Mouse (Mus musculus): ENCODE measurements around the gene Dgcr2. TPM values are rescaled to one million over a fixed set of nuclear protein-coding genes. Genes with fewer than 3 reads are reported as not detected.
A peak's percentile ranks its signal among the peaks of the same experiment; 100 is the strongest.

The Dgcr2 gene
- total and polyA plus RNA-seq, 3 experiments = 20.5 to 27.8 (median 25.5) TPM

DNA sequence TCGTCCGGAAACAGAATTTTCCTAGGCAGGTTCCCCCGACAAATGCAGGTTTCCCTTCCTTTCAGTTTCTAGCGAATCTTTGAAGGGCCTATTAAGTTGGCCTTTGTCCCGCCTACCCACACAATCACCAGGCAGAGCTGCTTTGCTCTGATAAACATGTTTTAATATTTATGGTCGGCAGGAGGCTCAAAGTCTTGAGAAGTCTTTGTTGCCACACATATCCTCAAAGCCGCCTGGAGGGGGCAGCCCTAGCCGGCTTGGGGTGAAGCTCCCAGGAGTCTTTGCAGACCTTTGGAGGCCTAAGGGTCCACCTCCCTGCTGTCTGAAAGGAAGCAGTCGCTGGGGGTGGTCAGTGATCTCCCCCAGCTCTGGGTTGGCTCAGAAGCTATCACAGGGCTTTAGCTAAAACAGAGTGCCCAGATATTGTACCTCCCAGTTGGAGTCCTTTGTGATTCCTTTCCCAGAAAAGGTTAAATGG lies 30.3 kb upstream of the Dgcr2 start:
- peaks cover 37% of the 10 kb centered on the region for H3K36me3 ChIP-seq (replicated peaks)
- TF ChIP-seq CTCF (IDR thresholded peaks at IDR 0.05; ENCODE audit: low read depth, low read length) (no peak), GATA1 (IDR thresholded peaks at IDR 0.05; ENCODE audit: borderline replicate concordance, low read length) (no peak), POLR2AphosphoS5 (IDR thresholded peaks at IDR 0.05; ENCODE audit: insufficient replicate concordance, low read depth, low read length) (no peak), TAL1 (conservative IDR thresholded peaks at IDR 0.05; ENCODE audit: low read depth, low read length) (no peak), GATA2 (IDR thresholded peaks at IDR 0.05; ENCODE audit: borderline replicate concordance, low read depth, low read length) (no peak)
- peaks cover 57% of the 10 kb centered on the region for H3K4me1 ChIP-seq (ENCODE audit: insufficient read depth, low read depth, low read length)
- peak overlapping the region; percentile 89 for H3K4me3 ChIP-seq (ENCODE audit: low read depth, low read length)
- peaks cover 16% of the 10 kb centered on the region for H3K27me3 ChIP-seq (ENCODE audit: insufficient read depth, low read length)
- peak; percentile 85 for DNase-seq (ENCODE audit: low spot score)
- H3K9me3 ChIP-seq (replicated peaks) = no peaks in the 10 kb centered on the region
- peak; percentile 77 for ATAC-seq (ENCODE audit: extremely low read depth, insufficient number of reproducible peaks, low FRiP score, poor library complexity, severe bottlenecking)

GRCm38 (mm10) chr16:17928087-17928580 lies 29.8 kb upstream of the Dgcr2 start, which contains the start of gene Slc25a1:
TSS of gene Slc25a1 (minus strand) at chr16:17928219.
- DNase-seq (ENCODE audit: low spot score) (peak; percentile 94), ATAC-seq (ENCODE audit: extremely low read depth, insufficient number of reproducible peaks, low FRiP score, poor library complexity, severe bottlenecking) (peak; percentile 48)
- Histone ChIP-seq H3K9me3 (replicated peaks) (no peaks in the 10 kb centered on the region), H3K4me3 (ENCODE audit: low read depth, low read length) (peak within 1 kb of the TSS; percentile 89), H3K4me1 (ENCODE audit: insufficient read depth, low read depth, low read length) (peaks cover 60% of the 10 kb centered on the region), H3K36me3 (replicated peaks) (peaks cover 42% of the 10 kb centered on the region), H3K27me3 (ENCODE audit: insufficient read depth, low read length) (peaks cover 11% of the 10 kb centered on the region; the same call in 1 of the 2 replicates)
- TF ChIP-seq GATA2 (IDR thresholded peaks at IDR 0.05; ENCODE audit: borderline replicate concordance, low read depth, low read length) (no peak), POLR2AphosphoS5 (IDR thresholded peaks at IDR 0.05; ENCODE audit: insufficient replicate concordance, low read depth, low read length) (0 out of 2 replicates have a peak, but pooled peaks have one; percentile 37), GATA1 (IDR thresholded peaks at IDR 0.05; ENCODE audit: borderline replicate concordance, low read length) (no peak)

- TF ChIP-seq CTCF (IDR thresholded peaks at IDR 0.05; ENCODE audit: low read depth, low read length) (no peak), GATA1 (IDR thresholded peaks at IDR 0.05; ENCODE audit: borderline replicate concordance, low read length) (no peak), POLR2AphosphoS5 (IDR thresholded peaks at IDR 0.05; ENCODE audit: insufficient replicate concordance, low read depth, low read length) (no peak), GATA2 (IDR thresholded peaks at IDR 0.05; ENCODE audit: borderline replicate concordance, low read depth, low read length) (no peak), TAL1 (conservative IDR thresholded peaks at IDR 0.05; ENCODE audit: low read depth, low read length) (no peak)
- Histone ChIP-seq H3K4me1 (ENCODE audit: insufficient read depth, low read depth, low read length) (peaks cover 65% of the 10 kb centered on the region), H3K27me3 (ENCODE audit: insufficient read depth, low read length) (peaks cover 9% of the 10 kb centered on the region; the same call in 1 of the 2 replicates), H3K9me3 (replicated peaks) (no peaks in the 10 kb centered on the region), H3K4me3 (ENCODE audit: low read depth, low read length) (peak overlapping the region; percentile 89), H3K36me3 (replicated peaks) (peaks cover 43% of the 10 kb centered on the region)
- DNase-seq (ENCODE audit: low spot score) (peak; percentile 62), ATAC-seq (ENCODE audit: extremely low read depth, insufficient number of reproducible peaks, low FRiP score, poor library complexity, severe bottlenecking) (no peak)
These were observed 29.2 kb upstream of the Dgcr2 start for GRCm38 (mm10) chr16:17927351-17928082.

- no peak for ATAC-seq (ENCODE audit: extremely low read depth, insufficient number of reproducible peaks, low FRiP score, poor library complexity, severe bottlenecking)
- peak overlapping the region; percentile 80 for H3K4me3 ChIP-seq (ENCODE audit: low read depth, low read length)
- H3K36me3 ChIP-seq (replicated peaks) = peaks cover 41% of the 10 kb centered on the region
- H3K9me3 ChIP-seq (replicated peaks) = no peaks in the 10 kb centered on the region
- peaks cover 63% of the 10 kb centered on the region for H3K4me1 ChIP-seq (ENCODE audit: insufficient read depth, low read depth, low read length)
- no peak for TF ChIP-seq GATA1 (IDR thresholded peaks at IDR 0.05; ENCODE audit: borderline replicate concordance, low read length)
- 0 out of 2 replicates have a peak, but pooled peaks have one; percentile 13 for TF ChIP-seq POLR2AphosphoS5 (IDR thresholded peaks at IDR 0.05; ENCODE audit: insufficient replicate concordance, low read depth, low read length)
- TF ChIP-seq TAL1 (conservative IDR thresholded peaks at IDR 0.05; ENCODE audit: low read depth, low read length) = no peak
- H3K27me3 ChIP-seq (ENCODE audit: insufficient read depth, low read length) = peaks cover 8% of the 10 kb centered on the region; the same call in 1 of the 2 replicates
- no peak for DNase-seq (ENCODE audit: low spot score)
These were observed 23.8 kb upstream of the Dgcr2 start for GRCm38 (mm10) chr16:17922163-17922538.

- TF ChIP-seq GATA1 (IDR thresholded peaks at IDR 0.05; ENCODE audit: borderline replicate concordance, low read length) (no peak), CTCF (IDR thresholded peaks at IDR 0.05; ENCODE audit: low read depth, low read length) (no peak), GATA2 (IDR thresholded peaks at IDR 0.05; ENCODE audit: borderline replicate concordance, low read depth, low read length) (no peak), POLR2AphosphoS5 (IDR thresholded peaks at IDR 0.05; ENCODE audit: insufficient replicate concordance, low read depth, low read length) (no peak), TAL1 (conservative IDR thresholded peaks at IDR 0.05; ENCODE audit: low read depth, low read length) (no peak)
- Histone ChIP-seq H3K36me3 (replicated peaks) (peaks cover 35% of the 10 kb centered on the region), H3K4me3 (ENCODE audit: low read depth, low read length) (peak overlapping the region; percentile 80), H3K4me1 (ENCODE audit: insufficient read depth, low read depth, low read length) (peaks cover 57% of the 10 kb centered on the region), H3K9me3 (replicated peaks) (no peaks in the 10 kb centered on the region), H3K27me3 (ENCODE audit: insufficient read depth, low read length) (peaks cover 10% of the 10 kb centered on the region)
- DNase-seq (ENCODE audit: low spot score) = peak; percentile 80
- peak; percentile 84 for ATAC-seq (ENCODE audit: extremely low read depth, insufficient number of reproducible peaks, low FRiP score, poor library complexity, severe bottlenecking)
These were observed 23.2 kb upstream of the Dgcr2 start for GRCm38 (mm10) chr16:17921325-17922162.

DNA sequence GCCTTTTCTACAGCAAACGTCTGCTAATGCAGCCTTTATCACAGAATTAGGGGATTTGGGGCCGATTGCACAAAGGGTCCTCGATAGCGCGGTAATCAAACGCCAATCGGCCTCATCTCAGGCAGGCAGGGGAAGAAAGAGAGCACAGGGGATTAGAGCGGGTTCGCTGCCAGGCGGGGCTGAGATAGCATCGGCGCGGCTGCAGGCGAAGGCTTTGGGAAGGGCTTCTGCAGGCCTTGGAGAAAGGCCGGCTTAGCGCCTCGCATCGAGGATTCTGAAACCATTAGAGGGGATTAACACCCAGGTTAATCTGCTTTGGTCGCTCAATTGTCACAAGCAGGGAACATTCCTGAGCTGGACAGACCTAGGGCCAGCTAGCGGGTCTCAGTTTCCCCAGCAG lies 22.2 kb upstream of the Dgcr2 start:
- Histone ChIP-seq H3K4me1 (ENCODE audit: insufficient read depth, low read depth, low read length) (peaks cover 48% of the 10 kb centered on the region), H3K36me3 (replicated peaks) (peaks cover 25% of the 10 kb centered on the region), H3K9me3 (replicated peaks) (no peaks in the 10 kb centered on the region), H3K4me3 (ENCODE audit: low read depth, low read length) (no peak overlapping the region), H3K27me3 (ENCODE audit: insufficient read depth, low read length) (peaks cover 17% of the 10 kb centered on the region)
- DNase-seq (ENCODE audit: low spot score) (no peak), ATAC-seq (ENCODE audit: extremely low read depth, insufficient number of reproducible peaks, low FRiP score, poor library complexity, severe bottlenecking) (no peak)
- TF ChIP-seq GATA1 (IDR thresholded peaks at IDR 0.05; ENCODE audit: borderline replicate concordance, low read length) (no peak), CTCF (IDR thresholded peaks at IDR 0.05; ENCODE audit: low read depth, low read length) (no peak), TAL1 (conservative IDR thresholded peaks at IDR 0.05; ENCODE audit: low read depth, low read length) (no peak), GATA2 (IDR thresholded peaks at IDR 0.05; ENCODE audit: borderline replicate concordance, low read depth, low read length) (no peak), POLR2AphosphoS5 (IDR thresholded peaks at IDR 0.05; ENCODE audit: insufficient replicate concordance, low read depth, low read length) (no peak)

All from G1E (cell line).